Mouse (Mus musculus): Measurements from ENCODE around the gene Rab42.
"Not testable (repeated sequence)": the region's sequence is repeated elsewhere in the genome, so short reads cannot be mapped to it uniquely, and the experiment has no call there.

Gene Rab42

GRCm38 (mm10) chr4:132311209-132311608 is 8.0 kb upstream of the Rab42 start:
- no peak for DNase-seq

- DNase-seq, result peak; percentile 67
Measured at GRCm38 (mm10) chr4:132309849-132310472, 6.8 kb upstream of the Rab42 start.

DNA sequence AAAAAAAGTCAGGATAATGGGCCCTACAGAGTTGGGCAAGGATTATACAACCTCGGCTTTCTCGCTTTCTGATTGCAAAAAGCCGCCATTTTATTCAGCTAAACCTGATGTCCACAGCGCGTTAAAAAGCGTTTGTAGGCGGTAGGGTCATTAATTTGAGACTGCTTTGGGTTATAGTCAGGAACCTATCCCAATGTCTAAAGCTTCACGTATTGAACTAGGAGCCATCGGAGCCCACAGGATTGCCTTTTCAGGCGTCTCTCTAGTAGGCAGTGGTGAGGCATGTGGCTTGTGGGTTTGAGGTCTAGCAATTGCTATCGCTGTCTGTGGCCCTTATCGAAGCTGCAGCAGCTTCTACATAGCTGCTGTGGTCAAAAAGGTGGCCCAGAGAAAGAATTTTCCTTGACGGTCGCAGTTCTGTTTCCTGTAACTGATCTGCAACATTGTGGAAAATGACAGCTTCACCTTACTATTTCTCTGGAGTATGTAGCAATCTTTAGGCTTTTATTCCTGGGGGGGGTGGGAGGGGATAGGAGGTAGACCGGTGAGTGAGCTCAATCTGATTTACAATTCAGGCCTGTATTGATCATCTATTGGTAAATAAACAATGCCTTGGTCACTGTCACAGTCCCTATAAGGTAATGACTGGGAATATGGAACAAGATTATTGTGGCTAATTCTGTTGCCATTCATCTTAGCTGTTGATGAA is 6.1 kb upstream of the Rab42 start:
- DNase-seq, result no peak

DNA sequence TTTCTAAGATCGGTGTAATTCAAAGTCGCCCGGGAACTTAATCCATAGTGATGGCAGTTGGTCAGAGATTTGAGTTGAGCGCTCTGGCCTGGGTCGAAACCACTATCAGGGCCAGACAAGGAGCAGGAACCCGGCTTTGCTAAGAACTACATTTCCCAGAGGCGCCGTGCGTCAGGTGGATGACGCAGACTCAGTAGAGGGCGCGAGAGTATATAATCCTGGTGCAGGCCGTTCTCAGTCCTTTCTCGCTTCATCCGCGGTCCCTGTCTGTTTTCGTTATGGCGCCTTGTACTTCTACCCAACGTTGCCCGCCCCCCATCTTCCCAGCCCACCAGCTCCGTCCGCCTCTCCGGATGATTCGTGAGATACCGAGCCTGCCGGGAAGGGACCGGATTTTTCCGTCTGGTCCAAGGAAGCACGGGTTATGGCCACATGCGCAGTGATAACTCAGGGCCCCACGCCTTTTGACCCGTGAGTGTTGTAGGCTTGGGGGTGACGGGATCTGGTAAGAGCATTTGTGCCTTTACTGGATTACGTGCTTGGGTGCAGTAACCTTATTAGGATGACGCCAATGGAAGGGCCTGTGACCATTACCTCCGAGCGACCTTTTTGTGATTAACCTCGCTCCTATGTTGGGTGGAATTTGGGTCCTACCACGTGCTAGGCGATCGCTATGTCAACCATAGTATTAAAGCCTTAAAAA is 5.4 kb upstream of the Rab42 start:
- peak; percentile 88 for DNase-seq

- no peak for DNase-seq
Measured at GRCm38 (mm10) chr4:132306004-132306403, 2.8 kb upstream of the Rab42 start.

DNA sequence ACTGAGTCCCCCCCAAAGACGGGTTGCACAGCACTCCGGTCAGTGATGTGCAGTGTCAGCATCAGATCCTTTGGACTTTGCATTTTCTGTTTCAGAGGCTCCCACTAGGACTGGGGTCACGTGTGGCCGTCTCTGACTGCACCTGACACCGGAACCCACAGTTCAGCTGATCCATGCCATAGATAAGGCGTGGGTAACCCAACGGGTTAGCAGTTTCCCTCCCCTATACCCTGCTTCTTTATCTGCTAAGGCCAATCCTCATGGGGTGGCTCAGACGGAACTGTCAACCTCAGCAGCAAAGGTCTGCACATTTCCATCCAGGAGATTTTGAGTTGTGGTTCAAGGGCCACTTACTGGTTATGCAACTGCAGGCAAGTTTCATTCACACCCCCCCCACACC is 2.1 kb upstream of the Rab42 start:
- DNase-seq, result no peak

DNA sequence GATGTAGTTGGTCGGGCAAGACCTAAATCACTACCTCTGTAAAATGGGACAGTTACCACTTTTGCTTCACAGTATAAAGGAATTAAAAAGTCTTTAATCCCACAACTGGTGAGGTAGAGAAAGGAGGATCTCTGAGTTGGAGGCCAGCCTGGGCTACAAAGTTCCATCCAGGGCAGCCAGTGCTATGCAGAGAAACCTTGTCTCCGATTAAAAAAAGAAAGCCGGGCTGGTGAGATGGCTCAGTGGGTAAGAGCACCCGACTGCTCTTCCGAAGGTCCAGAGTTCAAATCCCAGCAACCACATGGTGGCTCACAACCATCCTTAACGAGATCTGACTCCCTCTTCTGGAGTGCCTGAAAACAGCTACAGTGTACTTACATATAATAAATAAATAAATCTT is 299 bp upstream of the Rab42 start:
- not testable (repeated sequence) for DNase-seq

- no peak for DNase-seq
Measured at GRCm38 (mm10) chr4:132301965-132302938, 933 bp downstream of the Rab42 start.

DNA sequence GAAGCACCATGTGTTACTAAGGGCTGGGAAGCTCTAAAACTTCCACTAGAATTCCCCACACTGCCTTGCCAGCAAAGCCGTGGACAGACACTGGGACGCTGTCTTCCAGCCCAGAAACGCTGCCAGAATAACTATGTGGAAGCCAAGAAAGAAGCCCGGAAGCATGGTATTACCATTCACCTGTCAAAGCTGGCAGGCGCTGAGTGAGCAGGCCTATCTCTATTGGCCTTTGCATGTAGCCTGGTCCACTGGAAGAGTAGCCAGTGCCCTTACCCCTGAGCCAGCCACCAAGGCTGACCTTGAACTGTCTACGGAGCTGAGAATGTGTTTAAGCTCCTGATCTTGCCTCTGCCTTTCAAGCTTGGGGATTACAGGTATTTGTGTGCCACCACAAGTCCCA is 1.7 kb downstream of the Rab42 start:
- DNase-seq, result no peak

GRCm38 (mm10) chr4:132299849-132300248 is 3.3 kb downstream of the Rab42 start:
- DNase-seq, result no peak

- no peak for DNase-seq
Measured at GRCm38 (mm10) chr4:132295696-132296390, 7.3 kb downstream of the Rab42 start.

DNA sequence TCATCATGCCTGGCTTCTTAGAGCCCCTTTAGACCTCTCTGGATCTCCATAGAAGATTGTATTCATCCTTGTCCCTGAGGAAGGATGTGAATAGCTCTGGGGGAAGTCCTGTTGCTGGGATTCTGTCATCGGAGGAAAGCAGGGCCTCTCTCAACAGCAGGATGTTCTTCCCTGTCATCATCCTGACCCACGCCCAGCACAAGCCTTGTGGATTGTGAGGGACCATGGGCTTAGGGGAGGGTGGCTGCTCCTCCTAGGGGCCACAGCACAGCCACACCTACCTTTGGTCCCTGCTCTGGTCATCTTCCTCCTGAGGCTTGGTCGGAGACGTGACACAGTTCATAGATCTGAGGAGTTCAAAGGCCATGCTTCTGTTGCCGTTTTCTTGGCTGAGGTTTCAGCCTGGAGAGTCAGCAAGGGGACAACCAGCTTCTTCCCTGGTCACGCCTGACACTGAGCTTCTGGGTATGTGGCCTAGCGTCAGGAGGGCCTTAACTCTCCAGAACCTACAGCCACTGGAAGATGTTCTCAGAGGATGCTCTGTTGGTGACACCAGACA is 9.4 kb downstream of the Rab42 start:
- no peak for DNase-seq

- DNase-seq, result peak; percentile 68
Measured at GRCm38 (mm10) chr4:132292988-132293387, 10.2 kb downstream of the Rab42 start.

DNA sequence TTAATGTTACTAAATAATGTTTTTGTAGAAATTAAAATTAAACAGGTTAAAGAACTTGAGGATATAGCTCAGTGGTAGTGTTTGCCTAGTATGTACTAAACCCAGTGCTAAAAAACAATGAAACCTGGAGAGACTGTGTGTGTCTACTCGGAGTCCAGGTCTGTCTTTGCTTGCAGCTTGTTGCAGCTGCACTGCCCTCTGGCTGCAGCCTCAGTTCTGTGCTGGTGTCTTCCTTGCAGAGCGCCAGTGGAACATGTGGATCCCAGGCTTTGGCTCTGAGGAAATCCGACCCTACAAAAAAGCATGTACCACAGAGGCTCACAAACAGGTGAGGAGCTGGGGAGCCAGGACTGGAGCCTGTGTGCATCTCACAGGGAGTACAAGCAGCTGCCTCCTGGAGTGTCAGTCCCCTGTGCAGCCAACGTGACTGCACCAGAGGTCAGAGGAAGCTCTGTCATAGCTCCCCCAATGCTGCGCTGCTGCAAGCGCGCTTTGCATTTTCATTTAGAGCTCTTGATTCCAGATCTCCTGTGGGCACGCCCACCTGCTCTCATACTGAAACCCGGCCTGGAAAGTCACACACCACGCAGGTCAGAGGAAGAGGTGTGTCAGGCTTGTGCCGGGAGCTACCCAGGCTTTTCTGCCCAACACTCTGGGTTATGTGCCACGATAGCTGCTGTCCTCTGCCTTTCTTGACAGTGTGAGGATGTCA is 11.4 kb downstream of the Rab42 start:
- no peak for DNase-seq

GRCm38 (mm10) chr4:132291056-132291455 is 12.1 kb downstream of the Rab42 start:
- no peak for DNase-seq

GRCm38 (mm10) chr4:132288840-132289239 is 14.3 kb downstream of the Rab42 start:
- DNase-seq, result not testable (repeated sequence)

GRCm38 (mm10) chr4:132275949-132276348 is 27.2 kb downstream of the Rab42 start:
- DNase-seq, result no peak

DNA sequence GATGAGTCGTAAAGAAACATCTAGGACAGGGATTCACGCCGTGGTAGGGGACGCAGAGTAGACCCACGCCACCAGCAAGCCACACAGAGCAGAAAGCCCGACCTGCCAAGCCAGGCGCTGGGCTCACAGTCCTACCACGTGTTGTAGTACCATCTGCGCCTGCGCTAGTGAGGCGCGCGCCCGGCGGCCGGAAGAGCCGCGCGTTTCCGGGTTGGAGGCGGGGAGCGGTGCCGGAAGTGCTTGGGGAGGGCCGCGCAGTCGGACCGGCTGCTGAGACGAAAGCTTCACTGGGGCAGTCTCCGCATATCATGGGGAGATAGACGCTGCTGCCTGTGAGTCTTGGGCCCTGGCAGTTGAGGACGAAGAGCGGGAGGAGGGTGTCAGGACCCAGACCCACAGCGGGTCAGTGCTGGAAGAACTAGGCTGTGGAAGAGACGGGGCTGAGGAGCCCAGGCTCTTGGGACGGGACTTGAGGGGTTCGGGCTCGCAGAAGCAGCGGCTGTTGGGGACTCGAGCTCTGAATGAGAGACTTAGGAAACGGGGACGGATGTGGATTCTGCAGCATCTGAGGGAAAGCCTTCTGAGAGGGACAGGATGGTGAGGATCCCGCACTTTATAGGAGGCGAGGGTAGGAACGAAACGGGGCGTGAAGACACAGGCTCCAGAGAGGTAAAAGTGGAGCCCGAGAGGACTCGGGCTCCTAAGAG is 28.9 kb downstream of the Rab42 start, which contains the start of gene Taf12:
TSS of gene Taf12 (plus strand) at position 220 of the 707 bp plus-strand sequence.
- DNase-seq, result peak; percentile 92

DNA sequence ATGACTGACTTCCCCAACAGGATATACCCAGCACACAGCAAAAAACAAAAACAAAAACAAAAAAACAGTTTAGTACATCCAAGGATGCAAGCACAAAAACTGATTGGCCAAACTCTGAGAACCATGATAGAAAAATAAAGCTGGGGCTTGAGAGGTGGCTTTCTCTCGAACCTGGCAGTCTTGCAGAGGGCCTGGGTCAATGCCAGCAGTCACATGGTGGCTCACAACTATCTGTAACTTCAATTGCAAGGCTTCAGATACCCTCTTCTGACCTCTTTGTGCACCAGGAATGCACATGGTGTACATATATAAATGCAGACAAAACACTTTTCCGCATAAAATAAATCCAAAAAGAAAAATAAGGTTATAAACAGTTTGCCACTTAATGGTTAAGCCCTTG is 30.0 kb downstream of the Rab42 start:
- no peak for DNase-seq
